Mouse (Mus musculus) forebrain, embryonic 11.5 days (tissue): ENCODE measurements around the gene Rab3gap2. TPM values are rescaled to one million over a fixed set of nuclear protein-coding genes. Genes with fewer than 3 reads are reported as not detected.

Source experiments
- ATAC-seq: fragments of 200-750 bp; cut with Nextera tagmentation; replicated peaks from 2 replicates; pipeline ENCODE4 v1.8.0; 2017; ENCODE audit warnings: moderate TSS enrichment; ENCODE audit not compliant: low FRiP score
- DNase-seq: peaks from one replicate; pipeline ENCODE4 v3.0.0-alpha.2; 2017; ENCODE audit warnings: low spot score
- H3K27ac ChIP-seq: fragments of 300-500 bp; sonication (generic); 2 replicates; pipeline ENCODE4 v1.5.1; 2014; ENCODE audit warnings: low read depth, low read length
- H3K27me3 ChIP-seq: fragments of 300-500 bp; sonication (generic); 2 replicates; pipeline ENCODE4 v1.6.1; 2014; ENCODE audit warnings: mild to moderate bottlenecking, low read length, mixed read lengths; ENCODE audit not compliant: control insufficient read depth, insufficient read depth
- H3K36me3 ChIP-seq: fragments of 300-500 bp; sonication (generic); 2 replicates; pipeline ENCODE4 v1.6.1; 2014; ENCODE audit warnings: mild to moderate bottlenecking, low read length, moderate library complexity, mixed read lengths; ENCODE audit not compliant: control insufficient read depth, insufficient read depth
- H3K4me1 ChIP-seq: fragments of 300-500 bp; sonication (generic); replicated peaks from 2 replicates; pipeline ENCODE4 v1.6.1; 2014; ENCODE audit warnings: low read length, mixed read lengths; ENCODE audit not compliant: control insufficient read depth, insufficient read depth
- H3K4me2 ChIP-seq: fragments of 300-500 bp; sonication (generic); 2 replicates; pipeline ENCODE4 v1.6.1; 2014; ENCODE audit warnings: low read depth, mild to moderate bottlenecking, low read length, moderate library complexity, mixed read lengths; ENCODE audit not compliant: severe bottlenecking
- H3K4me3 ChIP-seq: fragments of 300-500 bp; sonication (generic); 2 replicates; pipeline ENCODE4 v1.5.1; 2014; ENCODE audit warnings: low read depth, low read length
- H3K9ac ChIP-seq: fragments of 300-500 bp; sonication (generic); 2 replicates; pipeline ENCODE4 v1.6.1; 2014; ENCODE audit warnings: low read length
- H3K9me3 ChIP-seq: fragments of 300-500 bp; sonication (generic); 2 replicates; pipeline ENCODE4 v1.6.1; 2016; ENCODE audit warnings: low read length, mixed read lengths; ENCODE audit not compliant: control insufficient read depth
- WGBS: fragments of 180-500 bp; shearing (Covaris S2); extraction: QIAGEN DNeasy Blood & Tissue Kit; methylation state at CpG from one replicate; pipeline ENCODE4 v1.1.7; 2014; 5-methylcytosine and 5-hydroxymethylcytosine counted together
- polyA plus RNA-seq: library from polyadenylated mRNA; unstranded; fragments of >200 nt; fragmentation: Nextera tagmentation; extraction: Ambion mirVana; gene quantifications from 2 replicates; pipeline ENCODE4 v1.2.1, GENCODE M21; 2014

Rab3gap2 gene
- polyA plus RNA-seq, 1 experiment from 2014 or later = 23.9 TPM

GRCm38 (mm10) chr1:185209641-185210176 is 5.8 kb downstream of the Rab3gap2 start:
- 36% methylated on average over 8 of the region's 8 CpGs for WGBS
- Histone ChIP-seq H3K9me3 (no peaks in the 10 kb centered on the region), H3K36me3 (no peaks in the 10 kb centered on the region), H3K9ac (no peak overlapping the region), H3K27ac (no peak overlapping the region), H3K4me2 (no peak overlapping the region), H3K4me3 (no peak overlapping the region), H3K4me1 (0 out of 2 replicates have a peak, but pooled peaks cover 5% of the 10 kb centered on the region), H3K27me3 (no peaks in the 10 kb centered on the region)
- 0 out of 2 replicates have a peak, but pooled peaks have one; percentile 10 for ATAC-seq
- DNase-seq = no peak

- no peaks in the 10 kb centered on the region; the same call in 1 of the 2 replicates for H3K36me3 ChIP-seq
- no peak overlapping the region for H3K9ac ChIP-seq
- no peaks in the 10 kb centered on the region for H3K4me1 ChIP-seq
- H3K9me3 ChIP-seq = no peaks in the 10 kb centered on the region
- no peaks in the 10 kb centered on the region for H3K27me3 ChIP-seq
- DNase-seq (no peak), ATAC-seq (no peak)
- no peak overlapping the region for H3K4me3 ChIP-seq
- no peak overlapping the region for H3K27ac ChIP-seq
- no peak overlapping the region for H3K4me2 ChIP-seq
- 83% methylated on average over 5 of the region's 5 CpGs for WGBS
These were observed 12.4 kb downstream of the Rab3gap2 start for GRCm38 (mm10) chr1:185216360-185216759.

GRCm38 (mm10) chr1:185216762-185217161 is 12.8 kb downstream of the Rab3gap2 start:
- no peaks in the 10 kb centered on the region for H3K4me1 ChIP-seq
- H3K9me3 ChIP-seq = no peaks in the 10 kb centered on the region
- WGBS = 86% methylated on average over 2 of the region's 2 CpGs
- no peaks in the 10 kb centered on the region for H3K27me3 ChIP-seq
- H3K4me2 ChIP-seq = no peak overlapping the region
- DNase-seq (no peak), ATAC-seq (no peak)
- no peak overlapping the region for H3K27ac ChIP-seq
- H3K4me3 ChIP-seq = no peak overlapping the region
- no peaks in the 10 kb centered on the region; the same call in 1 of the 2 replicates for H3K36me3 ChIP-seq
- no peak overlapping the region for H3K9ac ChIP-seq

GRCm38 (mm10) chr1:185217966-185218365 is 14.0 kb downstream of the Rab3gap2 start:
- no peak overlapping the region for H3K27ac ChIP-seq
- DNase-seq (no peak), ATAC-seq (no peak)
- no peak overlapping the region for H3K4me3 ChIP-seq
- no peaks in the 10 kb centered on the region; the same call in 1 of the 2 replicates for H3K36me3 ChIP-seq
- H3K9me3 ChIP-seq = no peaks in the 10 kb centered on the region
- no peak overlapping the region for H3K4me2 ChIP-seq
- no peak overlapping the region for H3K9ac ChIP-seq
- WGBS = 88% methylated on average over 5 of the region's 5 CpGs
- no peaks in the 10 kb centered on the region for H3K27me3 ChIP-seq
- H3K4me1 ChIP-seq = no peaks in the 10 kb centered on the region

- Histone ChIP-seq H3K36me3 (no peaks in the 10 kb centered on the region), H3K9me3 (no peaks in the 10 kb centered on the region), H3K27me3 (no peaks in the 10 kb centered on the region), H3K4me3 (no peak overlapping the region), H3K4me1 (no peaks in the 10 kb centered on the region), H3K27ac (no peak overlapping the region), H3K9ac (no peak overlapping the region), H3K4me2 (no peak overlapping the region)
- WGBS = 84% methylated on average over 6 of the region's 6 CpGs
- DNase-seq = no peak
- ATAC-seq = no peak
These were observed 23.0 kb downstream of the Rab3gap2 start for GRCm38 (mm10) chr1:185226889-185227288.

GRCm38 (mm10) chr1:185227766-185228165 is 23.8 kb downstream of the Rab3gap2 start:
- H3K9me3 ChIP-seq = no peaks in the 10 kb centered on the region
- H3K4me2 ChIP-seq = no peak overlapping the region
- 91% methylated on average over 7 of the region's 7 CpGs for WGBS
- no peak for DNase-seq
- H3K4me1 ChIP-seq = no peaks in the 10 kb centered on the region
- no peak overlapping the region for H3K4me3 ChIP-seq
- ATAC-seq = no peak
- no peak overlapping the region for H3K27ac ChIP-seq
- no peaks in the 10 kb centered on the region for H3K27me3 ChIP-seq
- no peaks in the 10 kb centered on the region for H3K36me3 ChIP-seq
- H3K9ac ChIP-seq = no peak overlapping the region

- H3K4me3 ChIP-seq = no peak overlapping the region
- no peak overlapping the region for H3K4me2 ChIP-seq
- ATAC-seq (no peak), DNase-seq (no peak)
- H3K27ac ChIP-seq = no peak overlapping the region
- WGBS = 84% methylated on average over 7 of the region's 7 CpGs
- no peaks in the 10 kb centered on the region for H3K9me3 ChIP-seq
- no peak overlapping the region for H3K9ac ChIP-seq
- H3K36me3 ChIP-seq = no peaks in the 10 kb centered on the region; the same call in 1 of the 2 replicates
- H3K27me3 ChIP-seq = no peaks in the 10 kb centered on the region
- H3K4me1 ChIP-seq = no peaks in the 10 kb centered on the region
These were observed 25.7 kb downstream of the Rab3gap2 start for GRCm38 (mm10) chr1:185229406-185230201.

- no peak overlapping the region for H3K4me3 ChIP-seq
- ATAC-seq = no peak
- no peak overlapping the region for H3K27ac ChIP-seq
- no peak for DNase-seq
- H3K4me2 ChIP-seq = no peak overlapping the region
- peaks cover 8% of the 10 kb centered on the region; the same call in 1 of the 2 replicates for H3K36me3 ChIP-seq
- no peaks in the 10 kb centered on the region for H3K4me1 ChIP-seq
- H3K9me3 ChIP-seq = no peaks in the 10 kb centered on the region
- WGBS = 89% methylated on average over 5 of the region's 5 CpGs
- no peak overlapping the region for H3K9ac ChIP-seq
- no peaks in the 10 kb centered on the region for H3K27me3 ChIP-seq
These were observed 31.9 kb downstream of the Rab3gap2 start for GRCm38 (mm10) chr1:185235837-185236236.
